Mouse (Mus musculus): ENCODE measurements around the gene Zfp825. TPM values are rescaled to one million over a fixed set of nuclear protein-coding genes. Genes with fewer than 3 reads are reported as not detected.
"Not testable (repeated sequence)": the region's sequence is repeated elsewhere in the genome, so short reads cannot be mapped to it uniquely, and the experiment has no call there.

Gene Zfp825
- polyA plus RNA-seq (2017; shearing (Covaris generic)), result 10 to 100 TPM; 21.6 to 24.9 TPM

DNA sequence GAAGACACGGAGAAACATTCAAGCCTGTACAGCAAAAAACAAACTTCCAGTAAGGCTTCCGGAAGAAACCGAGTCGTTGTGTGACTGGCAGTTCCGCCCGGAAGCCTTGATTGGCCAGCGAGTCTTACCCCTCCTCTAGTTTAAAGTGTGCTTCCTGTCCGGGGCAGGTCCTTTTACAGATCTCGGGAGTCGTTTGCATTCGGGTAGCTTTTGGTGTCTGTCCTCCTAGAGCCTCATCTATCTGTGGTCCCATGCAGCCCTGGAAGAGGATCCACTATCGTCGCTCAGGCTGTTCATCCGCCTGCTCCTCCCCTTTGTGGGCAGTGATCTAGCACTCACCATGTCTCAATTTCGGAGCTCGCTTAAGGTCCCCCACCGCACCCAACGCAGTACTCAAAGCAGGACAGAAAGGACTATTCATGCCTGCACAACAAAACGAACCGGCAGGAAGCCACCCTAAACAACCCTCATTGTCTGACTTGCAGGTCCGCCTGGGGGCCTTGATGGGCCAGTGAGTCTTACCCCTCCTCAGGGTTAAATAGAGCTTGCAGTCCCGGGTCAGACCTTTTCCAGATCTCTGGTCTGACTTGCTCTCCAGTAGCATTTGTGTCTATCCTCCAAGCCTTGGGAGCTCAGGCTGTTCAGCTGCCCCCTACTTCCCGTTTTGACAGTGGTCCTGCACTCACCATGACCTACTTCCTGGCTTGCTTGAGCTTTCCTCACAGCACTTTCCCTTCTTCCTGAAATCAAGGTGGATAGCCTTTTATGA, at the start of gene Zfp825:
Gene Zfp825 (minus strand): TSS at position 82 of the 769 bp plus-strand sequence.
- peak; percentile 99 for ATAC-seq

DNA sequence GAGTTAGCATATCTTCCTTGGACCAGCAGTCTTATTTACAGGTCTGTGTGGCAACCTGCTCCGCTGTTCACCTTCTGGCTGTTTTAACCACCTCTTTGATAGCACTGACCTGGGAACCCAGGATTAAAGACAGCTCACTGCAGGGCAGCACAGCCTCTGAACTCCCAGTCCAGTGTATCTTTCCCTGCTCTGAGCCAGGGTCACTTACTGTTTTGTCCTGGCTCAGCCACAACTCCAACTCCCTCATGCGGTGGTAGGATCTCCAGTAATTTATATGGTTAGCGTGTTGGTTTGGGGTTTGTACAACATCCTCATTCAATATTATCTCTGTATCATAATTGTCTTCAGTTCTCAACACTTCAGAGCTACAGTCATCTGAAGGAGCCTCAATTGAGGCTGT, 41.6 kb upstream of the Zfp825 start:
- ATAC-seq, result not testable (repeated sequence)

DNA sequence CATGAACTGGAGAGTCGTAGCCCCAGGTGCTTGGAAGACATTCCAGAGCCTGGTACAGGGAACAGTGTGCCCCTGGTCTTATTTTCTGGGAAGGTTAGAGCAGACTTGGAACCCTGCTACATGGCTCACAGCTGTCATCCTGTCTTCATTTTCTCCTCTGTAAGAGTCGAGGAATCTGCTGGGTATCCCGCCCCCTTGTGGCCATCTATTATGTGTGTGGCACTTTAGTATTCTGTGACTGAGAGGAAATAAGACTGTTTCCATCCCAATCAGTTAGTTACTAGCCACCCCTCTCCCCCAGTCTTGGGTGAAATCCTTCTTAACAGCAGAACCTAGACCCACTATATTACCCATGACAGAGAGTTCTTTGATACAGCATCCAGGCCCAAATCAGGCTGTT, 41.1 kb upstream of the Zfp825 start:
- peak; percentile 95 for ATAC-seq

DNA sequence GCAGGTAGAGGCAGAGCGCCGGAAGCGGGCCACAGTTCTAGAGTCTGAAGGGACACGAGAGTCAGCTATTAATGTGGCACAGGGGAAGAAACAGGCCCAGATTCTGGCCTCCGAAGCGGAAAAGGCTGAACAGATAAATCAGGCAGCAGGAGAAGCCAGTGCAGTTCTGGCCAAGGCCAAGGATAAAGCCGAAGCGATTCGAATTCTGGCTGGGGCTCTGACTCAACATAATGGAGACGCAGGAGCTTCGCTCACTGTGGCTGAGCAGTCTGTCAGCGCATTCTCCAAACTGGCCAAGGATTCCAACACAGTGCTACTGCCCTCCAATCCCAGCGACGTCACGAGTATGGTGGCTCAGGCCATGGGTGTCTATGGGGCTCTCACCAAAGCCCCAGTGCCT, 40.3 kb upstream of the Zfp825 start:
- ATAC-seq, result no peak

DNA sequence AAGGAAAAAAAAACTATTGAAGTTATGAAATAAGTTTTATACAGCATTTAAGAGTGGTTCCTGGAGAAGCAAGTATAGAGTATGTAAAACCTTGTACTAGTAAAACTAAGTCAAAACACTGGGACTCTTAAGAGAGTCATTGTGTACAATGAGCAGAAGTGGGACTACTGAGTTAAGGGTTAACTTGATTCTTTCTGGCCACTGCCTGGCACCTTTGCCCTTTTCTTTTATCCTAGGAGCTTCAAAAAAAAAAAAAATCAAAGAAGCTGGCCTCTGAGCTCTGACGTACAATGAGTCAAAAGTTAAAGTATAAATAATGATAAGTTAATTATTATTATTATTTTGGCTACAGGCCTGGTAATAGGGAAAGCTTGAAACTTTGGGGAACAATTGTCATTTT, 37.5 kb upstream of the Zfp825 start:
- ATAC-seq, result not testable (repeated sequence)

DNA sequence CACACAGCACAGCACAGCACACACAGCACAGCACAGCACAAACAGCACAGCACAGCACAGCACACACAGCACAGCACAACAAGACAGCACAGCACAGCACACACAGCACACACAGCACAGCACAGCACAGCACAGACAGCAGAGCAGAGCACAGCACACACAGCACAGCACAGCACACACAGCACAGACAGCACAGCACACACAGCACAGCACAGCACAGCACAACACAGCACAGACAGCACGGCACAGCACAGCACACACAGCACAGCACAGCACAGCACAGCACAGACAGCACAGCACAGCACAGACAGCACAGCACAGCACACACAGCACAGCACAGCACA, 35.6 kb upstream of the Zfp825 start:
- ATAC-seq, result not testable (repeated sequence)

DNA sequence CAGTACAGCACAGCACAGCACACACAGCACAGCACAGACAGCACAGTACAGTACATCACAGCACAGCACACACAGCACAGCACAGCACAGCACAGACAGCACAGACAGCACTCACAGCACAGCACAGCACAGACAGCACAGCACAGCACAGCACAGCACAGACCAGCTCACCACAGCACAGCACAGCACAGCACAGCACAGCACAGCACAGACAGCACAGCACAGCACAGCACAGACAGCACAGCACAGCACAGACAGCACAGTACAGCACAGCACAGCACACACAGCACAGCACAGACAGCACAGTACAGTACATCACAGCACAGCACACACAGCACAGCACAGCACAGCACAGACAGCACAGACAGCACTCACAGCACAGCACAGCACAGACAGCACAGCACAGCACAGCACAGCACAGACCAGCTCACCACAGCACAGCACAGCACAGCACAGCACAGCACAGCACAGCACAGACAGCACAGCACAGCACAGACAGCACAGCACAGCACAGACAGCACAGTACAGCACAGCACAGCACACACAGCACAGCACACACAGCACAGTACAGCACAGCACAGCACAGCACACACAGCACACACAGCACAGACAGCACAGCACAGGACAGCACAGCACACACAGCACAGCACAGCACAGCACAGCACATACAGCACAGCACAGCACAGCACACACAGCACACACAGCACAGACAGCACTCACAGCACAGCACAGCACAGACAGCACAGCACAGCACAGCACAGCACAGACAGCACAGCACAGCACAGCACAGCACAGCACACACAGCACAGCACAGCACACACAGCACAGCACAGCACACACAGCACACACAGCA, 35.0 kb upstream of the Zfp825 start:
- not testable (repeated sequence) for ATAC-seq

DNA sequence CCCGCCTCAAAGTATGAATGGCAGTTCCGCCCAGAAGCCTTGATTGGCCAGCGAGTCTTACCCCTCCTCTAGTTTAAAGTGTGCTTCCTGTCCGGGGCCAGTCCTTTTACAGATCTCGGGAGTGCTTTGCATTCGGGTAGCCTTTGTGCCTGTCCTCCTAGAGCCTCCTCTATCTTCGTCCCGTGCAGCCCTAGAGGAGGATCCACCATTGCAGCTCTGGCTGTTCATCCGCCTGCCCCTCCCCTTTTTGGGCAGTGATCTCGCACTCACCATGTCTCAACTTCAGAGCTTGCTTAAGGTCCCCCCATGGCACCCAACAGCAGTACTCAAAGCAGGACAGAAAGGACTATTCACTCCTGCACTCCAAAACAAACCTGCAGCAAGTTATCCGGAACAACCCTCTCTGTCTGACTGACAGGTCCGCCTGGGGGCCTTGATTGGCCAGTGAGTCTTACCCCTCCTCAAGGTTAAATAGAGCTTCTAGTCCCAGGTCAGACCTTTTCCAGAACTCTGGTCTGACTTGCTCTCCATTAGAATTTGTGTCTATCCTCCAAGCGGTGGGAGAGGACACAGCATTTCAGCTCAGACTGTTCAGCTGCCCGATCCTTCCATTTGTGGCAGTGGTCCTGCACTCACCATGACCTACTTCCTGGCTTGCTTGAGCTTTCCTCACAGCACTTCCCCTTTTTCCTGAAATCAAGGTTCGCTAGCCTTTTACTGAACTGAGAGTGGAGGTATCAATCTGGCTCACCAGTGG, 28.9 kb upstream of the Zfp825 start:
- ATAC-seq, result peak; percentile 98

DNA sequence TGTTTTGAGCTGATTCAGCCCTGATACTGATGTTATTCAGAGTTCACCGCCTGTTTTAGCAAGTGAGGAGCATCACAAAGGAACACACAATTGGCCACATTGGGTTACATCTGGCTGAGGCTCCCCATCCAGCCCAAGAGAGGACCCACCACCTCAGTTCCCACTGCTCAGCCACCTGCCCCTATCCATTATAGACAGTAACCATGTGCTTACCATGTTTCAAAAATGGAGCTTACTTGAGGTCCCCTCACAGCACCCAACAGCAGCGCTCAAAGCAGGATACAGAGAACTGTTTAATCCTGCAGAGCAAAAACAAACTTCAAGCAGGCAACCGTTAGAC, 28.3 kb upstream of the Zfp825 start:
- ATAC-seq, result not testable (repeated sequence)

DNA sequence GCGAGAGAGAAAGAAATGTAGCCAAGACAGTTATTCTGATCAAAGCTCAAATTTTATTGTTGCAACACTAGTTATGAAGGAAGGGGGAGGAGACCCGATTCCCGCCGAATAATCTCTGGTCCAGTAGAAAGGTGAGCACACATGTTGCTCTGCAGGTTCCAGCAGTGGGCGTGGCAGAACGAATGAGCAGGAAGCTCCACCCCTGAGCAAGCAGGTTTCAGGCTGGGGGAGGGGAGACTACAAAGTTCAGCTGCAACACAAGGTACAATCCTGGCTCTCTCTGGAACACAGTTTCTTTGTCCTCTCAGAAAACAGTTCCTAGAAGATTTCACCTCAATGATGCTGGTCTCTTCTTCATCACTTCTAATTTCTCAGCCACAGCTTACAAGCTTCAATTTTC, 14.2 kb upstream of the Zfp825 start:
- ATAC-seq, result not testable (repeated sequence)

DNA sequence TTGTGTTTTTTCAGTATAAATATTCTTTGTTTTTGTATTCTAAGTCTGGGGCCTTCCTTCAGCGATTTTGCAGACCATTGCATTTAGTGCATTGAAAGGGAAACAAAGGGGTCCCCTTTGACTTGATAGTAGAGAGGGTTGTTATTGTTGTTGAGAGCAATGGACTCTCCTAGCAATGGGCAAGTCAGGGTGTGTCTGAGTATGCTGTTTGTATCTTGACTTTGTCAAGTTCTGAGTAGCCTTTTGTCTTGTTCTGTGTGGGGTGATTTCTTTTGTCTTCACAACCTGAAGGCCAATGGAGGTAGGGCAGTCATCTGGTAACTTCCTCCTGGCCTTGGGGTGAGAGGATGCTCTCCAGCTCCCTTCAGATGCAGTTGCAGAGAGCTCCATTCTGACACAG, 9.1 kb upstream of the Zfp825 start:
- not testable (repeated sequence) for ATAC-seq

DNA sequence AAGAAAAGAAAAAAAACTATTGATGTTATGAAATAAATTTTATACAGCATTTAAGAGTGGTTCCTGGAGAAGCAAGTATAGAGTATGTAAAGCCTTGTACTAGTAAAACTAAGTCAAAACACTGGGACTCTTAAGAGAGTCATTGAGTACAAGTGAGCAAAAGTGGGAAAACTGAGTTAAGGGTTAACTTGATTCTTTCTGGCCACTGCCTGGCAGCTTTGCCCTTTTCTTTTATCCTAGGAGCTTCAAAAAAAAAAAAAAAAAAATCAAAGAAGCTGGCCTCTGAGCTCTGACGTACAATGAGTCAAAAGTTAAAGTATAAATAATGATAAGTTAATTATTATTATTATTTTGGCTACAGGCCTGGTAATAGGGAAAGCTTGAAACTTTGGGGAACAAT, 5.9 kb upstream of the Zfp825 start:
- not testable (repeated sequence) for ATAC-seq

DNA sequence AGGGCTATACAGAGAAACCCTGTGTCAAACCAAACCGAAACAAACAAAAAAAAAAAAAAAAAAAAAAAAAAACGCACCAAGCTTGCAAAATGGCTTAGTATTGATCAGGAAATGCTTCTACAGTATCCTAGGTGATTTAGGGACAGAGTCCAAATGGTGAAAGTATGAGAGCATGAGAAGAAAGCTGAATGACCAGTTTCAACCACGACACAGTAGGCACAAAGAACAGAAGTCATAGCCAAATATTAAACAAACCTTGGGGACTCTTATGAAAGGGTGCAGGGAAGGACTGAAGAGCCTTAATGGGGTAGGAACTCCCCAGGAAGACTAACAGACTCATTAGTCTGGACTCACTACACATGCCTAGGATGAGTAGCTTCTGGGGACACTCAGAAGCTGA, 9.5 kb downstream of the Zfp825 start:
- not testable (repeated sequence) for ATAC-seq

DNA sequence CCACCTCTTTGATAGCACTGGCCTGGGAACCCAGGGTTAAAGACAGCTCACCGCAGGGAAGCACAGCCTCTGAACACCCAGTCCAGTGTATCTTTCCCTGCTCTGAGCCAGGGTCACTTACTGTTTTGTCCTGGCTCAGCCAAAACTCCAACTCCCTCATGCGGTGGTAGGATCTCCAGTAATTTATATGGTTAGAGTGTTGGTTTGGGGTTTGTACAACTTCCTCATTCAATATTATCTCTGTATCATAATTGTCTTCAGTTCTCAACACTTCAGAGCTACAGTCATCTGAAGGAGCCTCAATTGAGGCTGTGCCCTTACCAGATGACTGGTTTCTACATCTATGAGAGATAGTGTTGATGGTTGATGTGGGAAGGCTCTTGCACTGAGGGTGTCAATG, 22.3 kb downstream of the Zfp825 start:
- ATAC-seq, result not testable (repeated sequence)

DNA sequence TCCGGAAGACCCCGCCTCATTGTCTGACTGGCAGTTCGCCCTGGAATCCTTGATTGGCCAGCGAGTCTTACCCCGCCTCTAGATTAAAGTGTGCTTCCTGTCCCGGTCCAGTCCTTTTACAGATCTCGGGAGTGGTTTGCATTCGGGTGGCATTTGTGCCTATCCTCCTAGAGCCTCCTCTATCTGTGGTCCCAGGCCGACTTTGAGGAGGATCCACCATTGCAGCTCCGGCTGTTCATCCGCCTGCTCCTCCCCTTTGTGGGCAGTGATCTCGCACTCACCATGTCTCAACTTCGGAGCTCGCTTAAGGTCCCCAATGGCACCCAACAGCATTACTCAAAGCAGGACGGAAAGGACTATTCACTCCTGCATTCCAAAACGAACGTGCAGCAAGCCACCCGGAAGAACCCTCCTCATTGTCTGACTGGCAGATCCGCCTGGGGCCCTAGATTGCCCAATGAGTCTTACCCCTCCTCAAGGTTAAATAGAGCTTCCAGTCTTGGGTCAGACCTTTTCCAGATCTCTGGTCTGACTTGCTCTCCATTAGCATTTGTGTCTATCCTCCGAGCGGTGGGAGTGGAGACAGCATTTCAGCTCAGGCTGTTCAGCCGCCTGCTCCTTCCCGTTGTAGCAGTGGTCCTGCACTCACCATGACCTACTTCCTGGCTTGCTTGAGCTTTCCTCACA, 30.9 kb downstream of the Zfp825 start:
- peak; percentile 99 for ATAC-seq

DNA sequence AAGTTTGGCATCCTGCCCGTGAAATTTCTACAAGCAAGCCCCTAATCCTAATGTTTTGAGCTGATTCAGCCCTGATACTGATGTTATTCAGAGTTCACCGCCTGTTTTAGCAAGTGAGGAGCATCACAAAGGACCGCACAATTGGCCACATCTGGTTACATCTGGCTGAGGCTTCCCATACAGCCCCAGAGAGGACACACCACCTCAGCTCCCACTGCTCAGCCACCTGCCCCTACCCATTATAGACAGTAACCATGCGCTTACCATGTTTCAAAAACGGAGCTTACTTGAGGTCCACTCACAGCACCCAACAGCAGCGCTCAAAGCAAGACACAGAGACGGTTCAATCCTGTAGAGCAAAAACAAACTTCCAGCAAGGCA, 31.5 kb downstream of the Zfp825 start:
- not testable (repeated sequence) for ATAC-seq

DNA sequence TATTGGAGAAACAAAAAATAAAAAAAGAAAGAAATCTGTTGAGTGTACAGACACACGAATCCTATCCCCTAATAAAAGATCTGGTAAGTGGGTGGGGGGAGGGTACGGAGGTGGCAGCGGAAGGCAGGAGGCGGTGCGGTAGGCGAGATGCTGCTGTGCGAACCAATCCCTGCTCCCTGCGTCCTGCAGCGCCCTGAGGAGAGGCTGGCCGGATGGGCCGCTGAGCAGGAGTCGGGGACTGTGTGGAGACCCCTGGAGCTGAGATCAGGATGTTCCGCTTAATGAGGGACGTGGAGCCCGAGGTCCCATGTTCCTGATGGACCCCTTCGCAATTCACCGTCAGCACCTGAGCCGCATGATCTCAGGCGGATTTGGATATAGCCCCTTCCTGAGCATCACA, 53.9 kb downstream of the Zfp825 start:
- no peak for ATAC-seq

Other genes starting within 250 kb of the Zfp825 start
- gene Ahrr, start 201.7 kb downstream of the Zfp825 start, polyA plus RNA-seq (2017; shearing (Covaris generic)), result under 1 TPM; 0.20 to 0.56 TPM
- 100 to 1,000 TPM; 188 to 204 TPM for gene Pdcd6, start 176.4 kb downstream of the Zfp825 start, polyA plus RNA-seq (2017; shearing (Covaris generic))
- gene Sdha, start 143.7 kb downstream of the Zfp825 start, polyA plus RNA-seq (2017; shearing (Covaris generic)), result 100 to 1,000 TPM; 257 to 308 TPM
- gene Ccdc127, start 143.7 kb downstream of the Zfp825 start, polyA plus RNA-seq (2017; shearing (Covaris generic)), result 10 to 100 TPM; 37.6 to 37.9 TPM
- gene Lrrc14b, start 130.0 kb downstream of the Zfp825 start, polyA plus RNA-seq (2017; shearing (Covaris generic)), result not detected
- gene Zfp72, start 103.2 kb downstream of the Zfp825 start, polyA plus RNA-seq (2017; shearing (Covaris generic)), result 1 to 10 TPM in 1 of 2 experiments, under 1 TPM in 1; 0.65 to 2.1 TPM
- 10 to 100 TPM; 56.0 to 63.6 TPM for gene Ftl1-ps1, start 94.3 kb downstream of the Zfp825 start, polyA plus RNA-seq (2017; shearing (Covaris generic))
- gene Erap1, start 145.6 kb upstream of the Zfp825 start, polyA plus RNA-seq (2017; shearing (Covaris generic)), result 100 to 1,000 TPM in 1 of 2 experiments, 10 to 100 TPM in 1; 67.3 to 126 TPM